Mouse (Mus musculus): Measurements from ENCODE around the gene Usb1. TPM values are rescaled to one million over a fixed set of nuclear protein-coding genes. Genes with fewer than 3 reads are reported as not detected.
"Not testable (repeated sequence)": the region's sequence is repeated elsewhere in the genome, so short reads cannot be mapped to it uniquely, and the experiment has no call there.

Gene Usb1
- polyA plus RNA-seq, 1 experiment from 2014 or later: 29.9 TPM

GRCm38 (mm10) chr8:95377863-95378291, 45.8 kb downstream of the Usb1 start:
- no peaks in the 10 kb centered on the region for H3K4me1 ChIP-seq (ENCODE audit: control insufficient read depth, insufficient read depth, low read length)
- WGBS: 56% methylated on average over 7 of the region's 7 CpGs
- no peaks in the 10 kb centered on the region for H3K9me3 ChIP-seq (ENCODE audit: control insufficient read depth, low read length)
- no peak overlapping the region for H3K4me2 ChIP-seq (ENCODE audit: low read depth, low read length)
- H3K36me3 ChIP-seq (ENCODE audit: control insufficient read depth, insufficient read depth, low read length): no peaks in the 10 kb centered on the region
- H3K27ac ChIP-seq (ENCODE audit: low read depth, low read length): no peak overlapping the region
- ATAC-seq (ENCODE audit: low read depth): no peak
- no peak overlapping the region for H3K4me3 ChIP-seq (ENCODE audit: low read depth, low read length)
- no peak overlapping the region for H3K9ac ChIP-seq (replicated peaks; ENCODE audit: low read depth, low read length)
- H3K27me3 ChIP-seq (ENCODE audit: control insufficient read depth, insufficient read depth, low read length): no peaks in the 10 kb centered on the region

DNA sequence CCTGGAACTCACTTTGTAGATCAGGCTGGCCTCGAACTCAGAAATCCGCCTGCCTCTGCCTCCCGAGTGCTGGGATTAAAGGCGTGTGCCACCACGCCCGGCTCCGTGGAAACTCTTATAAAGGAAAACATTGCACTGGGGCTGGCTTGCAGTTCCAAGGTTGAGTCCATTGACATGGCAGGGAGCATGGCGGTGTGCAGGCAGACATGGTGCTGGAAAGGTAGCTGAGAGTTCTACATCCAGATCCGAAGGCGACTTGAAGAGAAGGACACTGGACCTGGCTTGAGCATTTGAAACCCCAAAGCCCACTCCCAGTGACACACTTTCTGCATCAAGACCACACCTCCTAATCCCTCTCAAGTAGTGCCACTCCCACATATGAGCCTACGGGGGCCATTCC, 46.8 kb downstream of the Usb1 start:
- not testable (repeated sequence) for H3K9ac ChIP-seq (replicated peaks; ENCODE audit: low read depth, low read length); H3K4me1 ChIP-seq (ENCODE audit: control insufficient read depth, insufficient read depth, low read length); H3K4me2 ChIP-seq (ENCODE audit: low read depth, low read length); H3K36me3 ChIP-seq (ENCODE audit: control insufficient read depth, insufficient read depth, low read length); H3K9me3 ChIP-seq (ENCODE audit: control insufficient read depth, low read length); H3K27me3 ChIP-seq (ENCODE audit: control insufficient read depth, insufficient read depth, low read length); H3K4me3 ChIP-seq (ENCODE audit: low read depth, low read length); ATAC-seq (ENCODE audit: low read depth); H3K27ac ChIP-seq (ENCODE audit: low read depth, low read length)
- 98% methylated on average over 11 of the region's 11 CpGs for WGBS

GRCm38 (mm10) chr8:95380953-95381352, 48.9 kb downstream of the Usb1 start:
- no peak overlapping the region for H3K4me2 ChIP-seq (ENCODE audit: low read depth, low read length)
- H3K27me3 ChIP-seq (ENCODE audit: control insufficient read depth, insufficient read depth, low read length): no peaks in the 10 kb centered on the region
- H3K9me3 ChIP-seq (ENCODE audit: control insufficient read depth, low read length): no peaks in the 10 kb centered on the region
- H3K27ac ChIP-seq (ENCODE audit: low read depth, low read length): no peak overlapping the region
- no peaks in the 10 kb centered on the region for H3K36me3 ChIP-seq (ENCODE audit: control insufficient read depth, insufficient read depth, low read length)
- no peak overlapping the region for H3K9ac ChIP-seq (replicated peaks; ENCODE audit: low read depth, low read length)
- H3K4me1 ChIP-seq (ENCODE audit: control insufficient read depth, insufficient read depth, low read length): no peaks in the 10 kb centered on the region
- H3K4me3 ChIP-seq (ENCODE audit: low read depth, low read length): no peak overlapping the region
- no peak for ATAC-seq (ENCODE audit: low read depth)

DNA sequence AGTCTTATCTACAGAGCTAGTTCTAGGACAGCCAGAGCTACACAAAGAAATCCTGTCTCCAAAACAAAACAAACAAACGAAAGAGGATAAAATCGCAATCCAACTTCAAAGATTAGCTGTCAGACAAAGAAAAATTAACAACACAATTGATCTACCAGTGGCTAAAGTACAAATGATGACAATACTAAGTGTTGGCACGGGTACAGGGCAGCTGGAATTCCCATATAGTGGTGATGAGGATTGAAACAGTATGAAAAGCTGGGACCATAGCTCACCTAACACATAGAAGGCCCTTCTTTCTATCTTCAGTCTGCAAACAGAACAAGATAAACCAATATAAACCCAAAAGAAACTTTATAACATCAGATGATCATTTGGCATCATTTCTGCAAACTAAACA, 49.5 kb downstream of the Usb1 start:
- H3K9ac ChIP-seq (replicated peaks; ENCODE audit: low read depth, low read length): no peak overlapping the region
- H3K4me3 ChIP-seq (ENCODE audit: low read depth, low read length): no peak overlapping the region
- WGBS: 87% methylated on average over 3 of the region's 3 CpGs
- no peak overlapping the region for H3K27ac ChIP-seq (ENCODE audit: low read depth, low read length)
- no peaks in the 10 kb centered on the region for H3K4me1 ChIP-seq (ENCODE audit: control insufficient read depth, insufficient read depth, low read length)
- H3K9me3 ChIP-seq (ENCODE audit: control insufficient read depth, low read length): no peaks in the 10 kb centered on the region
- H3K27me3 ChIP-seq (ENCODE audit: control insufficient read depth, insufficient read depth, low read length): no peaks in the 10 kb centered on the region
- ATAC-seq (ENCODE audit: low read depth): no peak
- no peak overlapping the region for H3K4me2 ChIP-seq (ENCODE audit: low read depth, low read length)
- no peaks in the 10 kb centered on the region for H3K36me3 ChIP-seq (ENCODE audit: control insufficient read depth, insufficient read depth, low read length)

DNA sequence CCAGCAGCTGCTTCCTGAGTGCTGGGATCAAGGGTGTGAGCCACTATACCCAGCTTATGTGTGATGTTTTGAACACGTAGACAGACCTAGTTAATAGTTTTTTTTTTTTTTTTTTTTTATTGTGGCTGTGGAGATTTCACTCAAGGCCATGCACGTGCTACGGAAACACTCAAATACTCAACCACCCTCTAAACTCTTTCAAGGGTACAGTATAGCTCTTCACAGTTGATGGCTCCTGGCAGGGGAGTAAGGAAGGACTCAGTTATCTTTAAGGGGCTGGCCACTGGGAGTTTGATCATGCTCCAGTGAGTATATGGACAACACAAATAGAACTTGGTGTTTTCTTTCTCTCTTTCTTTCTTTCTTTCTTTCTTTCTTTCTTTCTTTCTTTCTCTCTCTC, 52.4 kb downstream of the Usb1 start:
- H3K4me3 ChIP-seq (ENCODE audit: low read depth, low read length): no peak overlapping the region
- no peak overlapping the region for H3K27ac ChIP-seq (ENCODE audit: low read depth, low read length)
- no peak for ATAC-seq (ENCODE audit: low read depth)
- H3K4me2 ChIP-seq (ENCODE audit: low read depth, low read length): no peak overlapping the region
- H3K36me3 ChIP-seq (ENCODE audit: control insufficient read depth, insufficient read depth, low read length): no peaks in the 10 kb centered on the region
- no peaks in the 10 kb centered on the region for H3K9me3 ChIP-seq (ENCODE audit: control insufficient read depth, low read length)
- 95% methylated on average over 3 of the region's 3 CpGs for WGBS
- no peak overlapping the region for H3K9ac ChIP-seq (replicated peaks; ENCODE audit: low read depth, low read length)
- no peaks in the 10 kb centered on the region for H3K27me3 ChIP-seq (ENCODE audit: control insufficient read depth, insufficient read depth, low read length)
- H3K4me1 ChIP-seq (ENCODE audit: control insufficient read depth, insufficient read depth, low read length): no peaks in the 10 kb centered on the region

DNA sequence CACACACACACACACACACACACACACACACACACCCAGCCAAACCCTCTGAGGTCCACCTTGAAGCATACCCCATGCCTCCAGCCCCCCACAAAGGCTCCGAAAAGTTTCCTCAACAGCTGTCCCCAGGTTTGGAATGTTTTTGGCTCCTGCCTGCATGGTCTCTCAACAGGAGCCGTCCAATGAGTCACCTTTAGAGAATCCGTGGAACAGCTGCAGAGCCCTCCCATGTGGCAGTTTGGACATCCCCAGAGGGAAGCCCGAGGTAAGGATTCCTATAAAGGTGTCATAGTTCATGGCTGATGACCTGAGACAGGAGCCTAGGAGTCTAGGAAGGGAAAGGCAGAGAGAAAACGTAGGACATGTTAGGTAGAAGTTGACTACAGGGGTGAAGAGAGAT, 54.0 kb downstream of the Usb1 start:
- no peak overlapping the region for H3K4me3 ChIP-seq (ENCODE audit: low read depth, low read length)
- no peak overlapping the region for H3K9ac ChIP-seq (replicated peaks; ENCODE audit: low read depth, low read length)
- no peaks in the 10 kb centered on the region for H3K36me3 ChIP-seq (ENCODE audit: control insufficient read depth, insufficient read depth, low read length)
- WGBS: 83% methylated on average over 5 of the region's 5 CpGs
- H3K4me1 ChIP-seq (ENCODE audit: control insufficient read depth, insufficient read depth, low read length): no peaks in the 10 kb centered on the region
- no peak overlapping the region for H3K27ac ChIP-seq (ENCODE audit: low read depth, low read length)
- H3K27me3 ChIP-seq (ENCODE audit: control insufficient read depth, insufficient read depth, low read length): no peaks in the 10 kb centered on the region
- ATAC-seq (ENCODE audit: low read depth): no peak
- no peak overlapping the region for H3K4me2 ChIP-seq (ENCODE audit: low read depth, low read length)
- H3K9me3 ChIP-seq (ENCODE audit: control insufficient read depth, low read length): no peaks in the 10 kb centered on the region

GRCm38 (mm10) chr8:95387221-95387620, 55.1 kb downstream of the Usb1 start:
- Histone ChIP-seq H3K4me1 (ENCODE audit: control insufficient read depth, insufficient read depth, low read length) (no peaks in the 10 kb centered on the region), H3K27me3 (ENCODE audit: control insufficient read depth, insufficient read depth, low read length) (no peaks in the 10 kb centered on the region), H3K4me3 (ENCODE audit: low read depth, low read length) (no peak overlapping the region), H3K27ac (ENCODE audit: low read depth, low read length) (no peak overlapping the region), H3K4me2 (ENCODE audit: low read depth, low read length) (no peak overlapping the region), H3K9me3 (ENCODE audit: control insufficient read depth, low read length) (no peaks in the 10 kb centered on the region), H3K36me3 (ENCODE audit: control insufficient read depth, insufficient read depth, low read length) (no peaks in the 10 kb centered on the region), H3K9ac (replicated peaks; ENCODE audit: low read depth, low read length) (no peak overlapping the region)
- no peak for ATAC-seq (ENCODE audit: low read depth)
- WGBS: 93% methylated on average over 10 of the region's 10 CpGs

DNA sequence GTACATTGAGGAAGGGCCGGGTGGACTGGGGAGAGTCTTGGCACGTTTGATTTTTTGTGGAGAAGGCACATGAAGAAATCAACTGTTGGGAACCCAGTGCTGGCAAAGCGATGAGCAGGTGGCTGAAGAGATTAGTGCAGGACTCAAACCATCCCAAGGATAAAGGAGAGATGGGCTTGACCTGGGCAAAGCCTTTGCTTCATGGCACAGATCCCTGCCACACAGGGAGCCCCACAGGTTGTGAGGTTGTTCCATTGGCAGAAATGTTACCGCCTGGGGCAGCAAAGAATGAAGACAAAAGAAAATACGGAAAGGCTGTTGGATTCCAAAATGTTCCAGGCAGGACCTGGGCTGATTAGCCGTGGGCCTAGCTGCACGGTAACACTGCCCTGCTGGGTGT, 55.9 kb downstream of the Usb1 start:
- no peak overlapping the region for H3K4me2 ChIP-seq (ENCODE audit: low read depth, low read length)
- H3K27me3 ChIP-seq (ENCODE audit: control insufficient read depth, insufficient read depth, low read length): no peaks in the 10 kb centered on the region
- H3K4me1 ChIP-seq (ENCODE audit: control insufficient read depth, insufficient read depth, low read length): no peaks in the 10 kb centered on the region
- H3K9ac ChIP-seq (replicated peaks; ENCODE audit: low read depth, low read length): no peak overlapping the region
- H3K9me3 ChIP-seq (ENCODE audit: control insufficient read depth, low read length): no peaks in the 10 kb centered on the region
- 84% methylated on average over 7 of the region's 7 CpGs for WGBS
- no peak for ATAC-seq (ENCODE audit: low read depth)
- no peaks in the 10 kb centered on the region for H3K36me3 ChIP-seq (ENCODE audit: control insufficient read depth, insufficient read depth, low read length)
- no peak overlapping the region for H3K4me3 ChIP-seq (ENCODE audit: low read depth, low read length)
- H3K27ac ChIP-seq (ENCODE audit: low read depth, low read length): no peak overlapping the region

DNA sequence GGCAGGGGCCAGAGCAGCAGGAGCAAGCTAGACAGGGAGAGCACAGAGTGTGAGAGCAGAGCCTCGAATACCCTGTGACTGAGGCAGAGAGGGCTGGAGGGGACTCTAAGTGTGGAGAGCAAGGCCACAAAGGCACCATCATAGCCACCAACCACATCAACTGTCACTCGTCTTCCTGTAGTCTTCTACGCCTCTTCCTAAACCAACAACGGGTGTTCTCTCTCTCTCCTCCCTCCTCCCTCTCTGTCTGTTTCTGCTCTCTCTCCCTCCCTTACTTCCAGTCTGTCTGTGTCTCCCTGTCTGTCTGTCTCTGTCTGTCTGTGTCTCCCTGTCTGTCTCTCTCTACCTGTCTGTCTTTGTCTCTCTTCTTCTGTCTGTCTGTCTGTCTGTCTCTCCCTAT, 58.2 kb downstream of the Usb1 start:
- Histone ChIP-seq H3K4me2 (ENCODE audit: low read depth, low read length) (no peak overlapping the region), H3K9me3 (ENCODE audit: control insufficient read depth, low read length) (no peaks in the 10 kb centered on the region), H3K36me3 (ENCODE audit: control insufficient read depth, insufficient read depth, low read length) (no peaks in the 10 kb centered on the region), H3K4me1 (ENCODE audit: control insufficient read depth, insufficient read depth, low read length) (no peaks in the 10 kb centered on the region), H3K4me3 (ENCODE audit: low read depth, low read length) (no peak overlapping the region), H3K27me3 (ENCODE audit: control insufficient read depth, insufficient read depth, low read length) (no peaks in the 10 kb centered on the region), H3K9ac (replicated peaks; ENCODE audit: low read depth, low read length) (no peak overlapping the region), H3K27ac (ENCODE audit: low read depth, low read length) (no peak overlapping the region)
- ATAC-seq (ENCODE audit: low read depth): no peak
- 68% methylated on average over 4 of the region's 4 CpGs for WGBS

DNA sequence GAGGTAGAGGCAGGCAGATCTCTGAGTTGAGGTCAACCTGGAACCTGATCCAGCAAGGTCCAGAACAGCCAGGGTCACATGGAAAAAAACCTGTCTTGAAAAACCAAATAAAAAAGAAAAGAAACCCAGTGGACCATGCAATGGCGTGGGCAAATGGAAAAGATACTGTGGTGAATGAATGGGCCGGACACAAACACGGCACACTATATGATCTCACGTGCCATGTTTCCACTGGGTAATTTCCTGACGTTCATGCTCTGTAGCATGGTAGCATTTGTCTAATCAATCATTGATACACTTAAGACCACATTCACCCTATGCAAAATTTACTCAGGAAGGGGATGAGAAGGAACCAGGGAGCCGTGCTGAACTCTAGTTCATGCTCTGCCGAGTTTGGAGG, 59.0 kb downstream of the Usb1 start:
- WGBS: 83% methylated on average over 7 of the region's 7 CpGs
- H3K36me3 ChIP-seq (ENCODE audit: control insufficient read depth, insufficient read depth, low read length): no peaks in the 10 kb centered on the region
- ATAC-seq (ENCODE audit: low read depth): no peak

More for the DNA sequence above, 59.0 kb downstream of the Usb1 start:
- no peaks in the 10 kb centered on the region for H3K9me3 ChIP-seq (ENCODE audit: control insufficient read depth, low read length)
- H3K4me1 ChIP-seq (ENCODE audit: control insufficient read depth, insufficient read depth, low read length): no peaks in the 10 kb centered on the region
- H3K27ac ChIP-seq (ENCODE audit: low read depth, low read length): no peak overlapping the region
- no peaks in the 10 kb centered on the region for H3K27me3 ChIP-seq (ENCODE audit: control insufficient read depth, insufficient read depth, low read length)
- no peak overlapping the region for H3K9ac ChIP-seq (replicated peaks; ENCODE audit: low read depth, low read length)
- H3K4me2 ChIP-seq (ENCODE audit: low read depth, low read length): no peak overlapping the region
- no peak overlapping the region for H3K4me3 ChIP-seq (ENCODE audit: low read depth, low read length)
